ENCODE assay signal across 9 mouse cellular contexts in the genomic region with DNA sequence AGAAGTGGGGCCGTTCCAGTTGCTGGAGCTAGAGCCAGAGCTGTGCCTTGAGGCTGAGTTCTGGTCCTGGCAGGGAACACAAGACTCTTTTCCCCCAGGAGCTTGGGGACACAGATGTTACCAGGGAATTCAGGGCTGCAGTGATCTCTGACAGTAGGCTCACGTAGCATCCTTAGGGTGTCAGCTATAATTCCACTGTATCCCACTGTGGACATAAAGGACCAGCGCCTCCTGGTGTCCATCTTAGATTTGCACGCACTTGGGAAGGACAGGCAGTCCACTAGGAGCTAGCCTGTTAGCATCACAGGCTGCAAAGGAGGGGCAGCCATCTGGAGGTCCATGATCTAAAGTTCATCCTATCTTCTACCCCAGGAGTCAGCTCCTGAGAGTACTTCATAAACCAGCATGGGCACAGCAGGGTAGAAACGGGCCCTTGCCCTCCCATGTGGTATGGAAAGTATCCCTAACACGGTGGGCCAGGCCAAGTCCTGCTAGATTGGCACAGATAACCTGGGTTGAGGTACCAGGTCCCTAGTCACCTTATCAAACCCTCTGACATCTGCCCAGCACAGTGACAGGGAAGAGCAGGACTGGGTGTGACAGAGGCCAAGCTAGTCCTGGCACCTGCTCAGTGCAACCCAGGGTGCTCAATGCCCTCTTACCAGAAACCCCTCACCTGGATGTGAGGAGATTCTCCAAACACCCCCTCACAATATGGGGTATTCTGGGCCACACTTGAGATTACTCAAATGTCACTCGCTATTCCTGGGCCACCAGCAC. TPM values are rescaled to one million over a fixed set of nuclear protein-coding genes. Genes with fewer than 3 reads are reported as not detected.
DNase-seq lines count a peak whose midpoint lies in the region; ATAC-seq and TF ChIP-seq lines count a peak whose summit lies in the region.
"Had no signal": no experiment of that assay in that cellular context is flagged by ENCODE, and none has a peak within 500 bp of the region (broad histone marks: within the 10 kb centered on the region; RNA-seq: fewer than 3 reads in every experiment).

No protein-coding gene starts in this region.

- no peak for DNase-seq in testis, postnatal 14 days (ENCODE audit: low spot score)
- peak; percentile 88 for DNase-seq in brain, adult 2 months (ENCODE audit: low read depth, low spot score)
- peak; percentile 65 for DNase-seq in limb, embryonic 10.5 days (ENCODE audit: low spot score)

- H3K27me3 ChIP-seq in testis, adult 2 months (ENCODE audit: control insufficient read depth, insufficient read depth, low read length), result no peaks in the 10 kb centered on the region
- no peaks in the 10 kb centered on the region for H3K27me3 ChIP-seq in forebrain, embryonic 13.5 days
- no peaks in the 10 kb centered on the region for H3K27me3 ChIP-seq in hindbrain, embryonic 12.5 days
- H3K27me3 ChIP-seq in limb, embryonic 10.5 days (ENCODE audit: low read depth, poor library complexity, severe bottlenecking), result no peaks in the 10 kb centered on the region
- no peaks in the 10 kb centered on the region for H3K27me3 ChIP-seq in midbrain, embryonic 15.5 days (replicated peaks)

- no peak overlapping the region for H3K27ac ChIP-seq in testis, adult 2 months (ENCODE audit: control insufficient read depth, insufficient read depth, low read depth, low read length)
- no peak overlapping the region for H3K27ac ChIP-seq in forebrain, embryonic 13.5 days
- H3K27ac ChIP-seq in hindbrain, embryonic 12.5 days, result no peak overlapping the region
- no peak overlapping the region for H3K27ac ChIP-seq in limb, embryonic 10.5 days
- peak overlapping the region; percentile 4; the same call in 1 of the 2 replicates for H3K27ac ChIP-seq in midbrain, embryonic 15.5 days

- no peaks in the 10 kb centered on the region for H3K36me3 ChIP-seq in testis, adult 2 months (ENCODE audit: control insufficient read depth, insufficient read depth, low read length)
- no peaks in the 10 kb centered on the region for H3K36me3 ChIP-seq in forebrain, embryonic 13.5 days (ENCODE audit: poor library complexity, severe bottlenecking)
- no peaks in the 10 kb centered on the region for H3K36me3 ChIP-seq in hindbrain, embryonic 12.5 days
- no peaks in the 10 kb centered on the region for H3K36me3 ChIP-seq in limb, embryonic 10.5 days
- no peaks in the 10 kb centered on the region for H3K36me3 ChIP-seq in midbrain, embryonic 15.5 days (replicated peaks)

- H3K9me3 ChIP-seq in forebrain, embryonic 13.5 days (replicated peaks), result no peaks in the 10 kb centered on the region
- H3K9me3 ChIP-seq in hindbrain, embryonic 12.5 days (replicated peaks), result 0 out of 2 replicates have a peak, but pooled peaks cover 3% of the 10 kb centered on the region
- H3K9me3 ChIP-seq in limb, embryonic 10.5 days (replicated peaks), result no peaks in the 10 kb centered on the region
- H3K9me3 ChIP-seq in midbrain, embryonic 15.5 days, result no peaks in the 10 kb centered on the region

- peak; percentile 44; the same call in 1 of the 2 replicates for TF ChIP-seq CTCF in testis, adult 2 months (IDR thresholded peaks at IDR 0.05; ENCODE audit: control insufficient read depth, insufficient read depth, insufficient replicate concordance, low read depth, low read length)

- no peak for TF ChIP-seq POLR2A in testis, adult 2 months (IDR thresholded peaks at IDR 0.05; ENCODE audit: control insufficient read depth, low read depth, low read length)

- H3K4me3 ChIP-seq in testis, adult 2 months (ENCODE audit: control insufficient read depth, low read depth, low read length), result no peak overlapping the region
- no peak overlapping the region for H3K4me3 ChIP-seq in forebrain, embryonic 13.5 days
- H3K4me3 ChIP-seq in hindbrain, embryonic 12.5 days, result no peak overlapping the region
- H3K4me3 ChIP-seq in limb, embryonic 10.5 days, result no peak overlapping the region
- H3K4me3 ChIP-seq in midbrain, embryonic 15.5 days, result no peak overlapping the region
- H3K4me3 ChIP-seq: erythroblast, embryonic 14.5 days had no signal

- 59% methylated on average over 7 of the region's 7 CpGs for WGBS in forebrain, embryonic 13.5 days
- WGBS in hindbrain, embryonic 12.5 days, result 60% methylated on average over 7 of the region's 7 CpGs
- 71% methylated on average over 7 of the region's 7 CpGs for WGBS in limb, embryonic 10.5 days
- WGBS in midbrain, embryonic 15.5 days, result 58% methylated on average over 7 of the region's 7 CpGs

- H3K4me1 ChIP-seq in testis, adult 2 months (ENCODE audit: control insufficient read depth, insufficient read depth, low read length), result no peaks in the 10 kb centered on the region
- H3K4me1 ChIP-seq in forebrain, embryonic 13.5 days, result peaks cover 21% of the 10 kb centered on the region
- H3K4me1 ChIP-seq in hindbrain, embryonic 12.5 days, result peaks cover 38% of the 10 kb centered on the region
- H3K4me1 ChIP-seq in limb, embryonic 10.5 days, result peaks cover 31% of the 10 kb centered on the region
- H3K4me1 ChIP-seq in midbrain, embryonic 15.5 days, result peaks cover 20% of the 10 kb centered on the region; the same call in 1 of the 2 replicates

- ATAC-seq in forebrain, embryonic 13.5 days, result peak; percentile 47; the same call in 1 of the 2 replicates
- ATAC-seq in hindbrain, embryonic 12.5 days (ENCODE audit: low FRiP score), result peak; percentile 66
- no peak for ATAC-seq in midbrain, embryonic 15.5 days (replicated peaks)
- no peak for ATAC-seq in erythroblast, adult 5-6 weeks (replicated peaks; ENCODE audit: low FRiP score, poor library complexity, severe bottlenecking)

- 0 out of 2 replicates have a peak overlapping the region, but pooled peaks have one; percentile 2 for H3K4me2 ChIP-seq in forebrain, embryonic 13.5 days
- no peak overlapping the region for H3K4me2 ChIP-seq in hindbrain, embryonic 12.5 days (replicated peaks)
- peak overlapping the region; percentile 11; the same call in 1 of the 2 replicates for H3K4me2 ChIP-seq in midbrain, embryonic 15.5 days

- H3K9ac ChIP-seq in forebrain, embryonic 13.5 days, result no peak overlapping the region
- no peak overlapping the region for H3K9ac ChIP-seq in hindbrain, embryonic 12.5 days
- H3K9ac ChIP-seq in midbrain, embryonic 15.5 days, result no peak overlapping the region

RNA-seq across cellular contexts. Expression of a gene that starts 53.8 kb away (rescaled TPM):
- 8.4 and 8.9 TPM in 2 replicates for polyA plus RNA-seq in testis, adult 2 months (2012; rRNA removed)
- polyA plus RNA-seq in forebrain, embryonic 13.5 days (2015; fragmentation: Nextera tagmentation; extraction: Ambion mirVana), result 80.3 and 99.0 TPM in 2 replicates
- 98.3 TPM in 2 replicates for polyA plus RNA-seq in hindbrain, embryonic 12.5 days (2016; fragmentation: Nextera tagmentation; extraction: Ambion mirVana)
- polyA plus RNA-seq in limb, embryonic 10.5 days (2016; fragmentation: Nextera tagmentation; extraction: Ambion mirVana), result 5.7 and 10.3 TPM in 2 replicates
- polyA plus RNA-seq in midbrain, embryonic 15.5 days (2015; fragmentation: Nextera tagmentation; extraction: Ambion mirVana), result 176 and 189 TPM in 2 replicates
- 1.7 and 3.1 TPM in 2 replicates for total RNA-seq in erythroblast, adult 5-6 weeks (2015; ENCODE audit: low replicate concordance)
- total RNA-seq in erythroblast, adult 5-6 weeks (2017; ENCODE audit: low replicate concordance), result 2.0 and 5.6 TPM in 2 replicates

Comparison
In these comparisons a context has a peak if more than half of its experiments do, and no peak if none do; other contexts are left out.
1. ATAC-seq: peak in forebrain, embryonic 13.5 days (single experiment) and hindbrain, embryonic 12.5 days (single experiment); none in midbrain, embryonic 15.5 days (single experiment) and erythroblast, adult 5-6 weeks (single experiment).